ENCODE assay signal across 20 mouse cellular contexts in the genomic region with DNA sequence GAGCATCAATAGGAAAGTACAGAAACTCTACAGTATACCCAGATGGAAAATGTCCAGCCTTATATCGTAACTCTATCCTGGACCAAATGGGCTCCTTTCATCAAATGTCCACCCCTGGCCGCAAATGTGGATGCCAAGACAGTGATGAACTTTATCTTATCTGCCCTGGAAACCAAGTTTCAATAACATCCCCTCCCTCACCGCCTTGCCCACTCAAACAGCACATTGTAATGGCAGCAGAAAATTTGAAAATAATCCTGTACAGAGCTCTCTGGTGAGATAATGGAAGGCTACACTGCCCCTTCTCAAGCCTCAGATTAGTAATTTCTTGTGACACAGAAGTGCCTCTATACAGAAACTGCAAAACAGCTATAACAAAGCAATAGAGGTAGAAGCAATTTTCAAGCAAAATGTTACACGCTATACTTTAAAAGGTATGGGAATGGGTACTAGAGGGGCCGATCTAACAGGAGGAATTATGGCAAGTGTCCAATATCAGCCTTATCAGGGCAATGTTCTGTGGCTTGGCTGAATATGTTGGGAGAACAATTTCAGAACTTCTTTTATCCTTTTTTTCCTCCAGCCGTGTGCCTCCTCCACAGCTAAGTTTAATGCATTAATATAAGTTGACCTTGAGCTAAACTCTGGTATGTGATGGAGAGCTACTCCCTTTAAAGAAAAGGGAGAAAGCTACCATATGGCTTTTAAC.
A peak's percentile ranks its signal among the peaks of the same experiment; 100 is the strongest.
DNase-seq lines count a peak whose midpoint lies in the region; ATAC-seq lines count a peak whose summit lies in the region.
"Had no signal": no experiment of that assay in that cellular context is flagged by ENCODE, and none has a peak within 500 bp of the region (broad histone marks: within the 10 kb centered on the region; RNA-seq: fewer than 3 reads in every experiment).

No protein-coding gene starts in this region.

- no peak overlapping the region for H3K4me2 ChIP-seq in heart, embryonic 12.5 days
- H3K4me2 ChIP-seq in hindbrain, embryonic 15.5 days: no peak overlapping the region
- no peak overlapping the region for H3K4me2 ChIP-seq in neural tube, embryonic 13.5 days
- no peak overlapping the region for H3K4me2 ChIP-seq in stomach, embryonic 15.5 days
- H3K4me2 ChIP-seq: embryonic facial prominence, embryonic 15.5 days; liver, embryonic 12.5 days; midbrain, embryonic 13.5 days had no signal

- 35% methylated on average over 6 of the region's 6 CpGs for WGBS in heart, embryonic 12.5 days
- 51% methylated on average over 6 of the region's 6 CpGs for WGBS in hindbrain, embryonic 15.5 days
- WGBS in hindbrain, embryonic 10.5 days: 77% methylated on average over 6 of the region's 6 CpGs
- 42% methylated on average over 6 of the region's 6 CpGs for WGBS in neural tube, embryonic 13.5 days
- WGBS in stomach, embryonic 15.5 days: 54% methylated on average over 6 of the region's 6 CpGs

- no peak for ATAC-seq in heart, embryonic 12.5 days (ENCODE audit: insufficient number of reproducible peaks, low FRiP score)
- no peak for ATAC-seq in hindbrain, embryonic 15.5 days (ENCODE audit: low FRiP score, low read depth)
- ATAC-seq in neural tube, embryonic 13.5 days (ENCODE audit: low read depth): no peak
- no peak for ATAC-seq in stomach, embryonic 15.5 days (ENCODE audit: insufficient read depth, low FRiP score, low read depth)
- ATAC-seq: intestine, embryonic 16.5 days; liver, embryonic 12.5 days; midbrain, embryonic 13.5 days had no signal

- no peaks in the 10 kb centered on the region for H3K9me3 ChIP-seq in heart, embryonic 12.5 days (replicated peaks)
- H3K9me3 ChIP-seq in hindbrain, embryonic 15.5 days: no peaks in the 10 kb centered on the region
- no peaks in the 10 kb centered on the region for H3K9me3 ChIP-seq in hindbrain, embryonic 10.5 days
- H3K9me3 ChIP-seq in neural tube, embryonic 13.5 days: no peaks in the 10 kb centered on the region
- H3K9me3 ChIP-seq in stomach, embryonic 15.5 days: no peaks in the 10 kb centered on the region
- H3K9me3 ChIP-seq: embryonic facial prominence, embryonic 15.5 days; G1E; liver, embryonic 12.5 days; midbrain, embryonic 13.5 days had no signal

- H3K36me3 ChIP-seq in heart, embryonic 12.5 days: no peaks in the 10 kb centered on the region
- H3K36me3 ChIP-seq in hindbrain, embryonic 15.5 days: no peaks in the 10 kb centered on the region
- H3K36me3 ChIP-seq in hindbrain, embryonic 10.5 days: 0 out of 2 replicates have a peak, but pooled peaks cover 4% of the 10 kb centered on the region
- H3K36me3 ChIP-seq in neural tube, embryonic 13.5 days: no peaks in the 10 kb centered on the region
- H3K36me3 ChIP-seq in stomach, embryonic 15.5 days: no peaks in the 10 kb centered on the region
- H3K36me3 ChIP-seq: embryonic facial prominence, embryonic 15.5 days; G1E; liver, embryonic 12.5 days; midbrain, embryonic 13.5 days had no signal

- no peaks in the 10 kb centered on the region for H3K27me3 ChIP-seq in heart, embryonic 12.5 days (replicated peaks)
- H3K27me3 ChIP-seq in hindbrain, embryonic 15.5 days: no peaks in the 10 kb centered on the region
- no peaks in the 10 kb centered on the region; the same call in 1 of the 2 replicates for H3K27me3 ChIP-seq in hindbrain, embryonic 10.5 days (ENCODE audit: insufficient read depth, poor library complexity, severe bottlenecking)
- H3K27me3 ChIP-seq in neural tube, embryonic 13.5 days: no peaks in the 10 kb centered on the region
- no peaks in the 10 kb centered on the region for H3K27me3 ChIP-seq in stomach, embryonic 15.5 days (replicated peaks)
- H3K27me3 ChIP-seq: embryonic facial prominence, embryonic 15.5 days; liver, embryonic 12.5 days; midbrain, embryonic 13.5 days had no signal

- H3K9ac ChIP-seq in heart, embryonic 12.5 days: no peak overlapping the region
- H3K9ac ChIP-seq in hindbrain, embryonic 15.5 days: no peak overlapping the region
- no peak overlapping the region for H3K9ac ChIP-seq in neural tube, embryonic 13.5 days
- H3K9ac ChIP-seq in stomach, embryonic 15.5 days: no peak overlapping the region
- H3K9ac ChIP-seq: embryonic facial prominence, embryonic 15.5 days; liver, embryonic 12.5 days; midbrain, embryonic 13.5 days had no signal

- H3K27ac ChIP-seq in heart, embryonic 12.5 days (ENCODE audit: poor library complexity, severe bottlenecking): peak overlapping the region; percentile 43; the same call in 1 of the 2 replicates
- peak overlapping the region; percentile 6 for H3K27ac ChIP-seq in hindbrain, embryonic 15.5 days (replicated peaks)
- no peak overlapping the region for H3K27ac ChIP-seq in hindbrain, embryonic 10.5 days
- H3K27ac ChIP-seq in neural tube, embryonic 13.5 days (replicated peaks): peak overlapping the region; percentile 59; the same call in 1 of the 2 replicates
- peak overlapping the region; percentile 21; the same call in 1 of the 2 replicates for H3K27ac ChIP-seq in stomach, embryonic 15.5 days
- H3K27ac ChIP-seq: embryonic facial prominence, embryonic 15.5 days; gastrocnemius, adult 2 months; liver, embryonic 12.5 days; macrophage; midbrain, embryonic 13.5 days had no signal

- DNase-seq in heart, postnatal 4 days: no peak
- no peak for DNase-seq in hindbrain, embryonic 10.5 days (ENCODE audit: low spot score)
- no peak for DNase-seq in neural tube, embryonic 10.5 days (ENCODE audit: extremely low spot score, low spot score)
- DNase-seq in cerebellum, adult 11-12 months: no peak
- DNase-seq: adrenal gland, postnatal 36 days; cerebellum, adult 18-20 months; cerebellum, postnatal 25 days; gastrocnemius, adult 2 months; right cerebral cortex, postnatal 25 days; thymus, postnatal 36 days had no signal

- peaks cover 29% of the 10 kb centered on the region for H3K4me1 ChIP-seq in heart, embryonic 12.5 days (replicated peaks)
- peaks cover 57% of the 10 kb centered on the region for H3K4me1 ChIP-seq in hindbrain, embryonic 15.5 days (replicated peaks)
- H3K4me1 ChIP-seq in hindbrain, embryonic 10.5 days (replicated peaks): peaks cover 50% of the 10 kb centered on the region
- H3K4me1 ChIP-seq in neural tube, embryonic 13.5 days (replicated peaks): peaks cover 66% of the 10 kb centered on the region
- no peaks in the 10 kb centered on the region for H3K4me1 ChIP-seq in stomach, embryonic 15.5 days
- H3K4me1 ChIP-seq: embryonic facial prominence, embryonic 15.5 days; liver, embryonic 12.5 days had no signal

- no peak overlapping the region for H3K4me3 ChIP-seq in heart, embryonic 12.5 days
- no peak overlapping the region for H3K4me3 ChIP-seq in hindbrain, embryonic 15.5 days
- H3K4me3 ChIP-seq in hindbrain, embryonic 10.5 days: no peak overlapping the region
- no peak overlapping the region for H3K4me3 ChIP-seq in neural tube, embryonic 13.5 days
- no peak overlapping the region for H3K4me3 ChIP-seq in stomach, embryonic 15.5 days (replicated peaks)
- H3K4me3 ChIP-seq: embryonic facial prominence, embryonic 15.5 days; gastrocnemius, adult 2 months; liver, embryonic 12.5 days; midbrain, embryonic 13.5 days had no signal
